Mouse (Mus musculus) natural killer cell, adult 2 months (primary cell): ENCODE data around the gene Olfr1466.

ENCODE experiments used
- DNase-seq, 2 experiments: peaks; one replicate each; pipeline ENCODE4 v3.0.0; 2022; ENCODE audit warnings: low spot score in 2 of 2

Gene Olfr1466

GRCm38 (mm10) chr19:13338562-13338961 is at the start of gene Olfr1466:
Gene Olfr1466 (plus strand): TSS chr19:13338862.
- no peak for DNase-seq

GRCm38 (mm10) chr19:13315441-13315840 is 23.2 kb upstream of the Olfr1466 start, which contains the start of gene Olfr1465:
Gene Olfr1465 (minus strand): TSS chr19:13315541.
- no peak for DNase-seq

GRCm38 (mm10) chr19:13361936-13362335 is 23.3 kb downstream of the Olfr1466 start, which contains the start of gene Olfr1467:
Gene Olfr1467 (plus strand): TSS chr19:13362236.
- DNase-seq, result no peak
